Mouse (Mus musculus): ENCODE measurements around the gene Prkd2. TPM values are rescaled to one million over a fixed set of nuclear protein-coding genes. Genes with fewer than 3 reads are reported as not detected.

Prkd2 gene
- polyA plus RNA-seq, 1 experiment from 2014 or later = 9.9 TPM

DNA sequence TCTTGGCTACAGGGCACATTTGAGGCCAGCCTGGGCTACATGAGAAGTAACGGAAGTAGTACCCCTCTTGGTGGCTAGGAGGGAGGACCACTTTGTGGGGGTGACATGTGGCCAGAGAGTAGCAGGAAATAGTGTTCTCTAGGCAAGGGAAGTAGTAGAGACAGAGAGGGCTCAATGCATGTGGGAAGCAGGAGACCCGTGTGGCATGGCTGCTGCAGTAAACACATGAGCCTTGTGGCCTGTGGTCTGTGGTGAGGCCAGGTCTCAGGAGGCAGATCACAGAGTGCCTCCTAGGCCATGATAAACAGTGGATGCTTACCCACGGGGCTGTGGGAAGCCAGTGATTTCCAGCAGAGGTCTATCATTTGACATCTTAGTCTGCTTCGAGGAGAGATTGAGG, 15.4 kb upstream of the Prkd2 start:
- WGBS = 81% methylated on average over 4 of the region's 4 CpGs
- Histone ChIP-seq H3K36me3 (peaks cover 62% of the 10 kb centered on the region), H3K4me2 (no peak overlapping the region), H3K4me3 (no peak overlapping the region), H3K27ac (no peak overlapping the region), H3K9me3 (replicated peaks) (no peaks in the 10 kb centered on the region), H3K9ac (no peak overlapping the region), H3K4me1 (replicated peaks) (peaks cover 38% of the 10 kb centered on the region), H3K27me3 (no peaks in the 10 kb centered on the region)
- no peak for ATAC-seq (replicated peaks; ENCODE audit: insufficient number of reproducible peaks, insufficient read depth, low FRiP score, low read depth)

DNA sequence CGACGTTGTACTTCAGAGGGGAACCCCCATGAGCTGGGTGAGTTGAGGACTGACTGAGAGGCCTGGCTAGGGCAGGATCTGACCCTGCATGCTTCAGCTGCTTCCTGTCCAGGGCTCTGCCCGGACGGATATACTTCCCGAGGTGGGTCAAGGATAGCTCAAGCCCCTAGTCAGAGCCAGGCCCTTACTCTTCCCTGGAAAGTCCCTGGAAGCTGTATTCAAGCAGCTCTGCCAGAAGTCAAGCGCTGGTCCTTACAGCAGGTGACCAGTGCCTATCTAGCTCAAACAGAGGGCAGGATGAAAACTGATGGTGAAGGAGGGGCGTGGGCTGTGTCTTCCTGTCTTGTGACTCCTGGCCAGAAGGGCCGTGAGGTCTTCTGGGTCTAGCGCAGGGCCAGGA, 12.3 kb upstream of the Prkd2 start:
- no peak overlapping the region for H3K9ac ChIP-seq
- H3K27me3 ChIP-seq = no peaks in the 10 kb centered on the region
- no peak overlapping the region for H3K27ac ChIP-seq
- 73% methylated on average over 9 of the region's 9 CpGs for WGBS
- ATAC-seq (replicated peaks; ENCODE audit: insufficient number of reproducible peaks, insufficient read depth, low FRiP score, low read depth) = no peak
- peaks cover 83% of the 10 kb centered on the region for H3K36me3 ChIP-seq
- H3K4me3 ChIP-seq = no peak overlapping the region
- H3K9me3 ChIP-seq (replicated peaks) = no peaks in the 10 kb centered on the region
- H3K4me2 ChIP-seq = no peak overlapping the region
- peaks cover 20% of the 10 kb centered on the region for H3K4me1 ChIP-seq (replicated peaks)

- Histone ChIP-seq H3K9ac (no peak overlapping the region), H3K4me1 (replicated peaks) (peaks cover 10% of the 10 kb centered on the region; the same call in 1 of the 2 replicates), H3K27me3 (no peaks in the 10 kb centered on the region), H3K9me3 (replicated peaks) (no peaks in the 10 kb centered on the region), H3K36me3 (peaks cover 66% of the 10 kb centered on the region), H3K27ac (no peak overlapping the region), H3K4me3 (no peak overlapping the region), H3K4me2 (no peak overlapping the region)
- ATAC-seq (replicated peaks; ENCODE audit: insufficient number of reproducible peaks, insufficient read depth, low FRiP score, low read depth) = no peak
- 91% methylated on average over 18 of the region's 18 CpGs for WGBS
Observed at GRCm38 (mm10) chr7:16837916-16838803, 4.5 kb upstream of the Prkd2 start.

- 80% methylated on average over 6 of the region's 6 CpGs for WGBS
- Histone ChIP-seq H3K27me3 (no peaks in the 10 kb centered on the region), H3K4me3 (no peak overlapping the region), H3K4me2 (no peak overlapping the region), H3K36me3 (peaks cover 58% of the 10 kb centered on the region), H3K9me3 (replicated peaks) (no peaks in the 10 kb centered on the region), H3K27ac (no peak overlapping the region), H3K4me1 (replicated peaks) (peaks cover 15% of the 10 kb centered on the region), H3K9ac (no peak overlapping the region)
- ATAC-seq (replicated peaks; ENCODE audit: insufficient number of reproducible peaks, insufficient read depth, low FRiP score, low read depth) = no peak
Observed at GRCm38 (mm10) chr7:16838804-16839426, 3.8 kb upstream of the Prkd2 start.

DNA sequence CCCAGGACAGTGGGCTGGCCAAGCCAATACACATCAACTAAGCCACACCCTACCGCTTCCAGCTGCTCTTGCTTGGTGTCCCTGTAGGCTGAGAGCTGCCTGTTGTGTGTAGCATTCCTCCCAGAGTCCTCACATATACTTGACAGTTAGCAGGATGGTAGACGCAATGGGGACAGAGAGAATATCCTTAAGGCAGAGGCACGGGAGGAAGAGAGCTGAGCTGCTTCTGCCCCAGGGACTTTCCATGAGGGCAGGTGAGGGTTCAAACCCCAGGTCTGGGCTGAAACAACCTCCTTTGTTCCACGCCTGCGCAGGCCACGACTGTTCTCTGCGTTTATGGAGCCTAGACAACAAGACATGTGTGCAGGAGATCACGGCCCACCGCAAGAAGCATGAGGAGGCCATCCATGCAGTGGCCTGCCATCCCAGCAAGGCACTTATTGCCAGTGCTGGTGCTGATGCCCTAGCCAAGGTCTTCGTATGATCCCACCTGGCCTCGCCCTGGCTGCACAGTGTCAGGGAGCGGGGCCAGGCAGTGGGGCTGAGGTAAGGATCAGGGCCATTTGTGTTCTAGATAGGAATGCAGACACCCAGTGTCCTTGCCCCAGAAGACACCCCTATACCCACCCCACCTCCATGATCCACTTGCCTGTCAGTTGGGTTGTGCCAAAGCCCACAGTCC, 3.1 kb upstream of the Prkd2 start:
- peaks cover 21% of the 10 kb centered on the region for H3K4me1 ChIP-seq (replicated peaks)
- no peaks in the 10 kb centered on the region for H3K9me3 ChIP-seq (replicated peaks)
- no peak overlapping the region for H3K9ac ChIP-seq
- ATAC-seq (replicated peaks; ENCODE audit: insufficient number of reproducible peaks, insufficient read depth, low FRiP score, low read depth) = no peak
- WGBS = 88% methylated on average over 12 of the region's 12 CpGs
- H3K4me2 ChIP-seq = no peak overlapping the region
- peaks cover 53% of the 10 kb centered on the region for H3K36me3 ChIP-seq
- no peak overlapping the region for H3K27ac ChIP-seq
- no peaks in the 10 kb centered on the region for H3K27me3 ChIP-seq
- no peak overlapping the region for H3K4me3 ChIP-seq

GRCm38 (mm10) chr7:16840109-16840491, 2.6 kb upstream of the Prkd2 start:
- Histone ChIP-seq H3K27ac (no peak overlapping the region), H3K4me3 (no peak overlapping the region), H3K4me1 (replicated peaks) (peaks cover 26% of the 10 kb centered on the region), H3K9me3 (replicated peaks) (no peaks in the 10 kb centered on the region), H3K4me2 (no peak overlapping the region), H3K36me3 (peaks cover 47% of the 10 kb centered on the region), H3K27me3 (no peaks in the 10 kb centered on the region), H3K9ac (no peak overlapping the region)
- WGBS = 93% methylated on average over 2 of the region's 2 CpGs
- no peak for ATAC-seq (replicated peaks; ENCODE audit: insufficient number of reproducible peaks, insufficient read depth, low FRiP score, low read depth)

DNA sequence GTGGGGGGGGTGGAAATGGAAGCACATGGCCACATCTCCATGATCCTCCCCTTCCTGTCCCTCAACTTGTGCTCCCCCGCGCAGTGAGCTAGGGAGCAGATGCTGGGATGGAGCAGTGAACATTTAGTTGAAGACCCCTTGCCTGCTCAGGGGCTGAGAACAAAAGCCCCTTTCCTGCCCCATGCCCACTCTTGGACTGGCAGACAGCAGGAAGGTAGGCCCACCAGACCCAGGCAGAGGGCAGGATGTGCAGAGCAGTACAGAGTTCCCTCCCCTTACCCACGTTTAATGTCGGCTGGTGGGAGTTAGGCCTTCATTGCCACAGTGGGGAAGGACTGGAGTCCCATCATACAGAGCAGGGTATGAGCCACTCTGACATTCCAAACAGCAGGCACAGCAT, 1.6 kb upstream of the Prkd2 start:
- peaks cover 46% of the 10 kb centered on the region for H3K36me3 ChIP-seq
- ATAC-seq (replicated peaks; ENCODE audit: insufficient number of reproducible peaks, insufficient read depth, low FRiP score, low read depth) = no peak
- WGBS = 61% methylated on average over 4 of the region's 4 CpGs
- H3K27me3 ChIP-seq = no peaks in the 10 kb centered on the region
- H3K4me1 ChIP-seq (replicated peaks) = peaks cover 34% of the 10 kb centered on the region
- no peak overlapping the region for H3K4me2 ChIP-seq
- no peaks in the 10 kb centered on the region for H3K9me3 ChIP-seq (replicated peaks)
- peak overlapping the region; percentile 88 for H3K27ac ChIP-seq
- no peak overlapping the region for H3K4me3 ChIP-seq
- no peak overlapping the region for H3K9ac ChIP-seq

GRCm38 (mm10) chr7:16841561-16842560, 841 bp upstream of the Prkd2 start:
- H3K4me1 ChIP-seq (replicated peaks) = peaks cover 34% of the 10 kb centered on the region
- WGBS = 40% methylated on average over 11 of the region's 11 CpGs
- H3K9ac ChIP-seq = no peak overlapping the region
- no peaks in the 10 kb centered on the region for H3K9me3 ChIP-seq (replicated peaks)
- no peak; the same call in 1 of the 2 replicates for ATAC-seq (replicated peaks; ENCODE audit: insufficient number of reproducible peaks, insufficient read depth, low FRiP score, low read depth)
- no peaks in the 10 kb centered on the region for H3K27me3 ChIP-seq
- H3K4me2 ChIP-seq = peak overlapping the region; percentile 97
- peak overlapping the region; percentile 86 for H3K4me3 ChIP-seq
- H3K27ac ChIP-seq = peak overlapping the region; percentile 88
- H3K36me3 ChIP-seq = peaks cover 42% of the 10 kb centered on the region

DNA sequence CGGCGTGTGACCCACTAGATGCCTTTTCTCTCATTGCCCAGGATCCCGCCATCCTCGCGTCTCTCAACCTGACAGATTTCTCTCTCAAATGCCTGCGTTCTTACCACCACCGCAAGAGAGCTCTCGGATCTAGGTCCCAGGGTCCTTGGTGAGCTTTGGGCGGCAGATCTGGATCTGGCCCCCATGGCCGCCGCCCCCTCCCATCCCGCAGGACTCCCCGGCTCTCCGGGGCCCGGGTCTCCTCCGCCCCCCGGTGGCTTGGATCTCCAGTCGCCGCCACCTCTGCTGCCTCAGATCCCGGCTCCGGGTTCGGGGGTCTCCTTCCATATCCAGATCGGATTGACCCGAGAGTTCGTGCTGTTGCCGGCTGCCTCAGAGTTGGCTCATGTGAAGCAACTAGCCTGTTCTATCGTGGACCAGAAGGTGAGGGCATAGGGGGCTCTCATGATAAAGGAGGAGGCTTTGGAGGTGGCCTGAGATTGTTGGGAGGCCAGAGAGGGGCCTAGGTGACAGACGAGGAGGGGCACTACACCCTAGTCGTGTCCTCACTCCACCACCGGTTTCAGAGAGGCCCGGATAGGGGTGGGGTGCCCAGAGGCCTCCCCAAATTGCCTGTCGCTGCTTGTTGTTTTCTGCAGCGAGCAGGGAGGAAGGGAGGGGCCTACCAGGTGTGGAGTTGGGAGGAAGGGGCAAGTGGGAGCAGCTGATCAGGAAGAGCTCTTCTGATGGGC, 904 bp downstream of the Prkd2 start:
- no peak for ATAC-seq (replicated peaks; ENCODE audit: insufficient number of reproducible peaks, insufficient read depth, low FRiP score, low read depth)

GRCm38 (mm10) chr7:16844696-16845071, 2.0 kb downstream of the Prkd2 start:
- H3K4me1 ChIP-seq (replicated peaks) = peaks cover 34% of the 10 kb centered on the region
- no peak for ATAC-seq (replicated peaks; ENCODE audit: insufficient number of reproducible peaks, insufficient read depth, low FRiP score, low read depth)
- peak overlapping the region; percentile 51 for H3K9ac ChIP-seq
- peak overlapping the region; percentile 86 for H3K4me3 ChIP-seq
- peaks cover 22% of the 10 kb centered on the region for H3K36me3 ChIP-seq
- H3K27ac ChIP-seq = peak overlapping the region; percentile 88
- H3K27me3 ChIP-seq = no peaks in the 10 kb centered on the region
- 51% methylated on average over 3 of the region's 3 CpGs for WGBS
- no peaks in the 10 kb centered on the region for H3K9me3 ChIP-seq (replicated peaks)
- peak overlapping the region; percentile 97 for H3K4me2 ChIP-seq

More for the DNA sequence above, 904 bp downstream of the Prkd2 start:
- 2% methylated on average over 33 of the region's 33 CpGs for WGBS
- H3K4me2 ChIP-seq = peak overlapping the region; percentile 97
- peak overlapping the region; percentile 82 for H3K9ac ChIP-seq
- H3K4me3 ChIP-seq = peak overlapping the region; percentile 86
- H3K4me1 ChIP-seq (replicated peaks) = peaks cover 34% of the 10 kb centered on the region
- no peaks in the 10 kb centered on the region for H3K27me3 ChIP-seq
- H3K27ac ChIP-seq = peak overlapping the region; percentile 88
- peaks cover 24% of the 10 kb centered on the region for H3K36me3 ChIP-seq
- H3K9me3 ChIP-seq (replicated peaks) = no peaks in the 10 kb centered on the region

All from heart, embryonic 15.5 days (tissue).